Mouse (Mus musculus): ENCODE data around the gene Gm10945.

The Gm10945 gene

GRCm38 (mm10) chr10:6761287-6761811 is at the start of gene Gm10945:
Gene Gm10945 (minus strand): TSS chr10:6761761.
- no peak for DNase-seq (ENCODE audit: low read depth, low spot score)

- no peak for DNase-seq (ENCODE audit: low read depth, low spot score)
These were observed 28.7 kb upstream of the Gm10945 start for GRCm38 (mm10) chr10:6790226-6790625.

- no peak for DNase-seq (ENCODE audit: low read depth, low spot score)
These were observed 27.1 kb upstream of the Gm10945 start for GRCm38 (mm10) chr10:6788517-6789237.

- DNase-seq (ENCODE audit: low read depth, low spot score): no peak
These were observed 3.4 kb downstream of the Gm10945 start, which contains the start of gene Oprm1 for GRCm38 (mm10) chr10:6758206-6758605. Gene Oprm1 (plus strand): TSS chr10:6758506.

- DNase-seq (ENCODE audit: low read depth, low spot score): no peak
These were observed 8.2 kb downstream of the Gm10945 start for GRCm38 (mm10) chr10:6753375-6753774.

GRCm38 (mm10) chr10:6728469-6728868 is 33.1 kb downstream of the Gm10945 start:
- DNase-seq (ENCODE audit: low read depth, low spot score): no peak

GRCm38 (mm10) chr10:6723765-6724164 is 37.8 kb downstream of the Gm10945 start:
- no peak for DNase-seq (ENCODE audit: low read depth, low spot score)

GRCm38 (mm10) chr10:6717181-6717948 is 44.2 kb downstream of the Gm10945 start:
- DNase-seq (ENCODE audit: low read depth, low spot score): no peak

- DNase-seq (ENCODE audit: low read depth, low spot score): no peak
These were observed 56.2 kb downstream of the Gm10945 start for GRCm38 (mm10) chr10:6705226-6705885.

- DNase-seq (ENCODE audit: low read depth, low spot score): peak; percentile 22
These were observed 67.2 kb downstream of the Gm10945 start for GRCm38 (mm10) chr10:6694218-6694850.

Data from retina, adult 2 months (tissue).